Mouse (Mus musculus) E14TG2a.4 (cell line): ENCODE measurements around the gene Atl3.

Source experiments
- CTCF ChIP-seq: conservative IDR thresholded peaks from 2 replicates; pipeline ENCODE4 v1.5.1; 2014; ENCODE audit warnings: low read length
- NANOG ChIP-seq: IDR thresholded peaks from 2 replicates; pipeline ENCODE4 v1.6.1; 2014; ENCODE audit warnings: borderline replicate concordance, low read length, mixed read lengths
- POU5F1 ChIP-seq: IDR thresholded peaks from 2 replicates; pipeline ENCODE4 v1.6.1; 2014; ENCODE audit warnings: low read length, borderline replicate concordance

DNA sequence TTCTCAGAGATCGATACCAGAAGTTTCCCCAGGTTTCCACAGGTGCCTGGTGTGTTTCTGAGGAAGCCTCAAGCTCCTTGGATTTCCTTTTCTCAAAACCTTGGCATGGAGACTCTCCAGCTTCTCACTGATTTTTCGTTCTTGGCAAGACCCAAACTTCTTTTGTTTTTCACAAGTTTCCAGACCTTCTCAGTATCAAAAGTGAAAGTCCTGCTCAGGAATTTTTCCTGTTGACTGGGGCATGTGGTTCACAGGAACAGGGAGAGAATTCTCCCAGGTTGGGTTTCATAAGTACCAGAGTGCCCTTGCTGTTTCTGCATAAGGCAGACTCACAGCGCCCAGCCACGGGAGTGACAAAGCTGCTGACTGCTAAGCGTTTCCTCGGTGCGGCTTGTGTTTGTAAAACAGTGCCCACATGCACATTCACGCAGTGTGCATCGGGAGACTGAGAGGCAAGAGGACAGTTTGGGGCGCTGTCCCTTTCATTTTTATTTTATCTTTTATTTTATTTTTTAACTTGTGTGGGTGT is 68.8 kb downstream of the Atl3 start:
- no peak for TF ChIP-seq CTCF
- TF ChIP-seq NANOG, result no peak
- no peak for TF ChIP-seq POU5F1
